Mouse (Mus musculus) erythroblast, embryonic 14.5 days (primary cell): ENCODE results near the gene Itgb7.

ENCODE experiments used
- GATA1 ChIP-seq: IDR thresholded peaks from 2 replicates; pipeline ENCODE4 v1.6.1; 2012; ENCODE audit warnings: low read length, inconsistent platforms, mixed read lengths
- TAL1 ChIP-seq: IDR thresholded peaks from 3 replicates; pipeline ENCODE4 v1.6.1; 2012; ENCODE audit warnings: low read length, inconsistent platforms, mixed read lengths

- TF ChIP-seq TAL1 (no peak), GATA1 (no peak)
These were observed 26.9 kb downstream of the Itgb7 start, which contains the start of gene Csad for GRCm38 (mm10) chr15:102204674-102205505.
